Mouse (Mus musculus): ENCODE results near the gene Gm13276. TPM values are rescaled to one million over a fixed set of nuclear protein-coding genes. Genes with fewer than 3 reads are reported as not detected.
"Not testable (repeated sequence)": the region's sequence is repeated elsewhere in the genome, so short reads cannot be mapped to it uniquely, and the experiment has no call there.

Gene Gm13276
- total RNA-seq (2014; rRNA removed) (not detected in 2 replicates), polyA plus RNA-seq (2015; fragmentation: Nextera tagmentation; extraction: Ambion mirVana) (not detected in 2 replicates)

GRCm38 (mm10) chr4:88785409-88785808 lies at the start of gene Gm13276:
Gm13276 (plus strand) TSS chr4:88785709.
- not testable (repeated sequence) for ATAC-seq; H3K4me2 ChIP-seq (ENCODE audit: low read depth); DNase-seq; H3K4me1 ChIP-seq (ENCODE audit: insufficient read depth); H3K9ac ChIP-seq; H3K27ac ChIP-seq (ENCODE audit: low read depth, low read length); H3K9me3 ChIP-seq (ENCODE audit: low read length); H3K36me3 ChIP-seq (ENCODE audit: insufficient read depth); H3K4me3 ChIP-seq (ENCODE audit: low read depth, low read length); H3K27me3 ChIP-seq (ENCODE audit: insufficient read depth, low read length)
- no CpG with 5 or more reads among the region's 27 CpGs for WGBS

DNA sequence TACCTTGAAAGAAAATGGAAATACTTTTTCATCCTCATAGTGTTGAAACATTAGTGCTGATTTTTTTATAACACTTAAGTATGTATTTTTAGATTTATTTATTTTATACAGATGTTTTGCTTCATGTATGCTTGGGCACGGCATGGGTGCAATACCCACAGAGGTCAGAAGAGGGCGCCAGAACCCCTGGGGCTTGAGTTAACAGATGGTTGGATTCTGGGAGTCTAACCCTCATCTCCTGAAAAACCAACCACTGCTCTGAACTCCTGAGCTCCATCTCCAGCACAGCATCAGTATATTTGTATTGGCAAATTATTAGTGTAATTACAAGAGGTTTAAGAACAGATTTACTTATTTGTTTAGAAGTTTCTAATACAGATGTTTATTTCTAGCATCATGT lies 47.0 kb upstream of the Gm13276 start:
- TF ChIP-seq CTCF (IDR thresholded peaks at IDR 0.05; ENCODE audit: low read depth), result peak; percentile 71
- Histone ChIP-seq H3K4me2 (ENCODE audit: low read depth) (no peak overlapping the region), H3K4me1 (ENCODE audit: insufficient read depth) (no peaks in the 10 kb centered on the region), H3K27ac (ENCODE audit: low read depth, low read length) (no peak overlapping the region), H3K4me3 (ENCODE audit: low read depth, low read length) (no peak overlapping the region), H3K9ac (no peak overlapping the region), H3K36me3 (ENCODE audit: insufficient read depth) (no peaks in the 10 kb centered on the region), H3K27me3 (ENCODE audit: insufficient read depth, low read length) (no peaks in the 10 kb centered on the region), H3K9me3 (ENCODE audit: low read length) (no peaks in the 10 kb centered on the region)
- ATAC-seq, result peak; percentile 14; the same call in 1 of the 2 replicates
- DNase-seq, result peak; percentile 54
- 2% methylated on average over 2 of the region's 2 CpGs for WGBS

GRCm38 (mm10) chr4:88739036-88739435 lies 46.5 kb upstream of the Gm13276 start:
- H3K9ac ChIP-seq, result no peak overlapping the region
- no peaks in the 10 kb centered on the region for H3K27me3 ChIP-seq (ENCODE audit: insufficient read depth, low read length)
- H3K4me1 ChIP-seq (ENCODE audit: insufficient read depth), result no peaks in the 10 kb centered on the region
- no peak for DNase-seq
- H3K36me3 ChIP-seq (ENCODE audit: insufficient read depth), result no peaks in the 10 kb centered on the region
- H3K27ac ChIP-seq (ENCODE audit: low read depth, low read length), result no peak overlapping the region
- TF ChIP-seq CTCF (IDR thresholded peaks at IDR 0.05; ENCODE audit: low read depth), result no peak
- no peak for ATAC-seq
- no peaks in the 10 kb centered on the region for H3K9me3 ChIP-seq (ENCODE audit: low read length)
- no peak overlapping the region for H3K4me3 ChIP-seq (ENCODE audit: low read depth, low read length)
- H3K4me2 ChIP-seq (ENCODE audit: low read depth), result no peak overlapping the region
- 87% methylated on average over 6 of the region's 6 CpGs for WGBS

DNA sequence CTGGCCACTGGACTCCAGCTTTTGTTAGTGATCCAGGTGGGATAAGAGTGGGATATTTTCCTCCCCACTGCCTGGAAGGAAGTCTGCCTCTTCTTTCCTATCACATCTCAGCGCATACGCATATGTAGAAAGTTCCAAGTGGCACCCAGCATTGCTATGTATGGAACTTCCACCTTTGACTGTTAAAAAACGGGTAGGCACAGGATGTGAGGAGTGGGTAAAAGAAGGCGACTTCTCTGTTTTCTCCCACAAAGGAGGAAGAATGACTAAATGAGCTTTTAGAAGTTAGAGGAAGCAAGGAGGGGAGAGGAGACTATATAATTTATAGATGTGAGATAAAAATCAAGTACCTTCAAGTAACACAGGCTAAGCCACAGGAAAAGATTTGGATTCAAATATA lies 44.1 kb upstream of the Gm13276 start:
- no peak for DNase-seq
- H3K4me2 ChIP-seq (ENCODE audit: low read depth), result no peak overlapping the region
- 93% methylated on average over 4 of the region's 4 CpGs for WGBS
- H3K4me1 ChIP-seq (ENCODE audit: insufficient read depth), result no peaks in the 10 kb centered on the region
- H3K27ac ChIP-seq (ENCODE audit: low read depth, low read length), result no peak overlapping the region
- no peaks in the 10 kb centered on the region for H3K27me3 ChIP-seq (ENCODE audit: insufficient read depth, low read length)
- H3K9me3 ChIP-seq (ENCODE audit: low read length), result no peaks in the 10 kb centered on the region
- ATAC-seq, result no peak
- no peak overlapping the region for H3K9ac ChIP-seq
- no peak overlapping the region for H3K4me3 ChIP-seq (ENCODE audit: low read depth, low read length)
- no peaks in the 10 kb centered on the region for H3K36me3 ChIP-seq (ENCODE audit: insufficient read depth)
- TF ChIP-seq CTCF (IDR thresholded peaks at IDR 0.05; ENCODE audit: low read depth), result no peak

DNA sequence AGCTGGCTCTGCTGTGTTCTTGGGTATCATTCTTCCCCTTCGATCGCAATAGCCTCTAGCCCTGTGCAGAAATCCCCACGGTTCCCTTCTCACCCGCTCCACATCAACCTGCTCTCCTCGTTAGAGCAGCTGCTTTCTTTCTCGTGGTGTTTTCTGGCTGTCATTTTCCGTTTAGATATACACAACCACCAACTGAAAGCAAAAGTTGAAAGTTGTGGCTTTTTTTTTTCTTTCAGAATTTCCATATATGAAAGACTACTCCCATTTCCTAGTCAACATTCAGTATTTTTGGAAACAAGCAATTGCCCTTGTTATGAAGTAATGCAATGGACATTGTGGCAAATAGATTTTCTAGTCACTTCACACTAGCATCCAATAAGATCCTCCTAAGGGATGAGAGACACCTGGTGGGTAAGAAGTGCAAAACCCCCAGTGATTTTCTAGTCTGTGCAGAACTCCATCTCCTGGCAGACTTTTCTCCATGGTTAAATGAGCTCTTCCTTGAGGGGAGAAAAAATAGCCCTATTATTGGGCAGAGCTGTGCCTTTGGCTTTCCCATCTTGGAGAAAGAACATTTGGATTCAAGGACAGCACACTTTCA lies 42.6 kb upstream of the Gm13276 start:
- TF ChIP-seq CTCF (IDR thresholded peaks at IDR 0.05; ENCODE audit: low read depth), result peak; percentile 36
- Histone ChIP-seq H3K4me3 (ENCODE audit: low read depth, low read length) (no peak overlapping the region), H3K9ac (no peak overlapping the region), H3K36me3 (ENCODE audit: insufficient read depth) (no peaks in the 10 kb centered on the region), H3K27ac (ENCODE audit: low read depth, low read length) (no peak overlapping the region), H3K4me1 (ENCODE audit: insufficient read depth) (no peaks in the 10 kb centered on the region), H3K27me3 (ENCODE audit: insufficient read depth, low read length) (no peaks in the 10 kb centered on the region), H3K4me2 (ENCODE audit: low read depth) (no peak overlapping the region), H3K9me3 (ENCODE audit: low read length) (no peaks in the 10 kb centered on the region)
- no peak for ATAC-seq
- no peak for DNase-seq
- WGBS, result 69% methylated on average over 7 of the region's 7 CpGs

- no peak overlapping the region for H3K4me2 ChIP-seq (ENCODE audit: low read depth)
- H3K4me1 ChIP-seq (ENCODE audit: insufficient read depth), result no peaks in the 10 kb centered on the region
- H3K36me3 ChIP-seq (ENCODE audit: insufficient read depth), result no peaks in the 10 kb centered on the region
- H3K9ac ChIP-seq, result no peak overlapping the region
- no peaks in the 10 kb centered on the region for H3K27me3 ChIP-seq (ENCODE audit: insufficient read depth, low read length)
- WGBS, result 61% methylated on average over 3 of the region's 3 CpGs
- no peak overlapping the region for H3K4me3 ChIP-seq (ENCODE audit: low read depth, low read length)
- H3K9me3 ChIP-seq (ENCODE audit: low read length), result no peaks in the 10 kb centered on the region
- TF ChIP-seq CTCF (IDR thresholded peaks at IDR 0.05; ENCODE audit: low read depth), result no peak
- no peak for DNase-seq
- no peak for ATAC-seq
- H3K27ac ChIP-seq (ENCODE audit: low read depth, low read length), result no peak overlapping the region
These were observed 41.3 kb upstream of the Gm13276 start for GRCm38 (mm10) chr4:88744207-88744606.

GRCm38 (mm10) chr4:88749926-88750325 lies 35.6 kb upstream of the Gm13276 start:
- DNase-seq (no peak), ATAC-seq (no peak)
- no peaks in the 10 kb centered on the region for H3K9me3 ChIP-seq (ENCODE audit: low read length)
- H3K36me3 ChIP-seq (ENCODE audit: insufficient read depth), result no peaks in the 10 kb centered on the region
- H3K27me3 ChIP-seq (ENCODE audit: insufficient read depth, low read length), result no peaks in the 10 kb centered on the region
- H3K27ac ChIP-seq (ENCODE audit: low read depth, low read length), result no peak overlapping the region
- no peaks in the 10 kb centered on the region for H3K4me1 ChIP-seq (ENCODE audit: insufficient read depth)
- H3K4me3 ChIP-seq (ENCODE audit: low read depth, low read length), result no peak overlapping the region
- H3K4me2 ChIP-seq (ENCODE audit: low read depth), result no peak overlapping the region
- WGBS, result 79% methylated on average over 6 of the region's 6 CpGs
- no peak overlapping the region for H3K9ac ChIP-seq
- TF ChIP-seq CTCF (IDR thresholded peaks at IDR 0.05; ENCODE audit: low read depth), result no peak

Measured in forebrain, postnatal 0 days (tissue).